Mouse (Mus musculus) MEL (cell line): ENCODE data around the gene Sfxn1. TPM values are rescaled to one million over a fixed set of nuclear protein-coding genes. Genes with fewer than 3 reads are reported as not detected.
A peak's percentile ranks its signal among the peaks of the same experiment; 100 is the strongest.

Experiments
- DNase-seq: peaks from one replicate; pipeline ENCODE4 v3.0.0; 2011; ENCODE audit warnings: low read depth, low spot score
- H3K27ac ChIP-seq: 2 replicates; pipeline ENCODE4 v1.5.1; 2012; ENCODE audit warnings: low read depth, mild to moderate bottlenecking, control low read depth, low read length, moderate library complexity; ENCODE audit not compliant: control insufficient read depth
- H3K27me3 ChIP-seq, 2 experiments: fragments of 150-350 bp in 1 of 2; sonication (generic) in 1 of 2; 2 replicates each; pipeline ENCODE4 v1.6.1; 2012; ENCODE audit warnings: low read length in 2 of 2, mild to moderate bottlenecking in 2 of 2, improper control_type of control experiment in 1 of 2, moderate library complexity in 1 of 2; ENCODE audit not compliant: insufficient read depth in 2 of 2, control insufficient read depth in 1 of 2
- H3K36me3 ChIP-seq, 2 experiments: 2 replicates each; pipeline ENCODE4 v1.6.1; 2012 to 2014; ENCODE audit warnings: low read length in 2 of 2, improper control_type of control experiment in 1 of 2, inconsistent platforms in 1 of 2, mild to moderate bottlenecking in 1 of 2; ENCODE audit not compliant: insufficient read depth in 2 of 2, control insufficient read depth in 1 of 2
- H3K4me1 ChIP-seq, 2 experiments: fragments of 150-350 bp in 1 of 2; sonication (generic) in 1 of 2; 2 replicates each; pipeline ENCODE4 v1.6.1; 2012; ENCODE audit warnings: low read length in 2 of 2, improper control_type of control experiment in 1 of 2, mild to moderate bottlenecking in 1 of 2; ENCODE audit not compliant: insufficient read depth in 2 of 2, control insufficient read depth in 1 of 2
- H3K4me3 ChIP-seq, 2 experiments: fragments of 150-350 bp in 1 of 2; sonication (generic) in 1 of 2; 2 replicates each; pipeline ENCODE4 v1.5.1; 2012; ENCODE audit warnings: low read depth in 2 of 2, low read length in 2 of 2, mild to moderate bottlenecking in 2 of 2, moderate library complexity in 2 of 2, control low read depth in 1 of 2, improper control_type of control experiment in 1 of 2; ENCODE audit not compliant: control insufficient read depth in 1 of 2, insufficient read depth in 1 of 2
- H3K79me2 ChIP-seq: 2 replicates; pipeline ENCODE4 v1.6.1; 2012; ENCODE audit warnings: mild to moderate bottlenecking, low read length, moderate library complexity; ENCODE audit not compliant: control insufficient read depth, poor library complexity, insufficient read depth
- H3K9ac ChIP-seq: 2 replicates; pipeline ENCODE4 v1.6.1; 2012; ENCODE audit warnings: low read depth, mild to moderate bottlenecking, control low read depth, low read length, moderate library complexity; ENCODE audit not compliant: control insufficient read depth, poor library complexity, severe bottlenecking
- H3K9me3 ChIP-seq: fragments of 150-350 bp; sonication (generic); replicated peaks from 2 replicates; pipeline ENCODE4 v1.6.1; 2012; ENCODE audit warnings: mild to moderate bottlenecking, low read length, improper control_type of control experiment, moderate library complexity; ENCODE audit not compliant: insufficient read depth
- BHLHE40 ChIP-seq: IDR thresholded peaks from 2 replicates; pipeline ENCODE4 v1.6.1; 2012; ENCODE audit warnings: low read depth, mild to moderate bottlenecking, inconsistent platforms, low read length, improper control_type of control experiment, borderline replicate concordance
- CHD1 ChIP-seq: IDR thresholded peaks from 2 replicates; pipeline ENCODE4 v1.6.1; 2012; ENCODE audit warnings: low read depth, mild to moderate bottlenecking, inconsistent platforms, low read length, improper control_type of control experiment
- CHD2 ChIP-seq: IDR thresholded peaks from 2 replicates; pipeline ENCODE4 v1.6.1; 2011; ENCODE audit warnings: low read length, improper control_type of control experiment
- CTCF ChIP-seq, 3 experiments: IDR thresholded peaks in 2 of 3; conservative IDR thresholded peaks in 1 of 3; 2 replicates each; pipeline ENCODE4 v1.5.1; 2011 to 2012; ENCODE audit warnings: low read length in 3 of 3, low read depth in 2 of 3, mild to moderate bottlenecking in 2 of 3, improper control_type of control experiment in 1 of 3, inconsistent platforms in 1 of 3, mixed read lengths in 1 of 3, moderate library complexity in 1 of 3; ENCODE audit not compliant: control insufficient read depth in 1 of 3, insufficient read depth in 1 of 3, poor library complexity in 1 of 3, severe bottlenecking in 1 of 3
- GABPA ChIP-seq: IDR thresholded peaks from 2 replicates; pipeline ENCODE4 v1.6.1; 2012; ENCODE audit warnings: low read depth, mild to moderate bottlenecking, inconsistent platforms, low read length, improper control_type of control experiment, moderate library complexity
- GATA1 ChIP-seq: IDR thresholded peaks from 2 replicates; pipeline ENCODE4 v1.6.1; 2011; ENCODE audit warnings: low read depth, low read length, improper control_type of control experiment
- JUND ChIP-seq: IDR thresholded peaks from 2 replicates; pipeline ENCODE4 v1.6.1; 2011; ENCODE audit warnings: low read depth, mild to moderate bottlenecking, improper control_type of control experiment, low read length
- MAFK ChIP-seq: IDR thresholded peaks from 2 replicates; pipeline ENCODE4 v1.6.1; 2011; ENCODE audit warnings: low read depth, mild to moderate bottlenecking, low read length, improper control_type of control experiment, borderline replicate concordance
- MAX ChIP-seq: IDR thresholded peaks from 2 replicates; pipeline ENCODE4 v1.6.1; 2011; ENCODE audit warnings: low read length, improper control_type of control experiment
- MEF2A ChIP-seq: IDR thresholded peaks from 2 replicates; pipeline ENCODE4 v1.6.1; 2014; ENCODE audit warnings: low read depth, mild to moderate bottlenecking, inconsistent platforms, low read length, improper control_type of control experiment; ENCODE audit not compliant: poor library complexity, insufficient replicate concordance, severe bottlenecking; ENCODE audit errors: extremely low read depth
- NRF1 ChIP-seq: IDR thresholded peaks from 2 replicates; pipeline ENCODE4 v1.6.1; 2014; ENCODE audit warnings: low read depth, mild to moderate bottlenecking, inconsistent platforms, low read length, improper control_type of control experiment, moderate library complexity; ENCODE audit not compliant: poor library complexity, insufficient read depth, severe bottlenecking
- POLR2A ChIP-seq, 2 experiments: IDR thresholded peaks; 2 replicates each; pipeline ENCODE4 v1.6.1; 2011 to 2012; ENCODE audit warnings: low read length in 2 of 2, mild to moderate bottlenecking in 2 of 2, control low read depth in 1 of 2, improper control_type of control experiment in 1 of 2, low read depth in 1 of 2, moderate library complexity in 1 of 2; ENCODE audit not compliant: control insufficient read depth in 1 of 2, insufficient read depth in 1 of 2, poor library complexity in 1 of 2
- POLR2AphosphoS5 ChIP-seq: IDR thresholded peaks from 2 replicates; pipeline ENCODE4 v1.6.1; 2012; ENCODE audit warnings: low read depth, borderline replicate concordance, mild to moderate bottlenecking, inconsistent platforms, low read length, moderate library complexity, mixed read lengths
- RAD21 ChIP-seq: IDR thresholded peaks from 2 replicates; pipeline ENCODE4 v1.6.1; 2011; ENCODE audit warnings: mild to moderate bottlenecking, low read depth, low read length, improper control_type of control experiment
- SMC3 ChIP-seq: IDR thresholded peaks from 2 replicates; pipeline ENCODE4 v1.6.1; 2011; ENCODE audit warnings: low read depth, low read length, improper control_type of control experiment
- TAL1 ChIP-seq: IDR thresholded peaks from 2 replicates; pipeline ENCODE4 v1.6.1; 2012; ENCODE audit warnings: mild to moderate bottlenecking, inconsistent platforms, low read length, moderate library complexity, mixed read lengths
- TCF12 ChIP-seq: IDR thresholded peaks from 2 replicates; pipeline ENCODE4 v1.6.1; 2014; ENCODE audit warnings: low read depth, mild to moderate bottlenecking, inconsistent platforms, low read length, improper control_type of control experiment, moderate library complexity
- UBTF ChIP-seq: IDR thresholded peaks from 2 replicates; pipeline ENCODE4 v1.6.1; 2012; ENCODE audit warnings: low read depth, mild to moderate bottlenecking, inconsistent platforms, low read length, improper control_type of control experiment, moderate library complexity, borderline replicate concordance; ENCODE audit not compliant: insufficient read depth
- USF1 ChIP-seq: IDR thresholded peaks from 2 replicates; pipeline ENCODE4 v1.6.1; 2014; ENCODE audit warnings: low read depth, mild to moderate bottlenecking, inconsistent platforms, low read length, improper control_type of control experiment, moderate library complexity
- ZC3H11A ChIP-seq: IDR thresholded peaks from 2 replicates; pipeline ENCODE4 v1.6.1; 2012; ENCODE audit warnings: low read depth, mild to moderate bottlenecking, inconsistent platforms, low read length, improper control_type of control experiment
- ZKSCAN1 ChIP-seq: IDR thresholded peaks from 2 replicates; pipeline ENCODE4 v1.6.1; 2012; ENCODE audit warnings: low read depth, mild to moderate bottlenecking, inconsistent platforms, low read length, improper control_type of control experiment, moderate library complexity
- ZNF384 ChIP-seq: IDR thresholded peaks from 2 replicates; pipeline ENCODE4 v1.6.1; 2012; ENCODE audit warnings: low read depth, mild to moderate bottlenecking, inconsistent platforms, low read length, improper control_type of control experiment
- polyA plus RNA-seq, 2 experiments: library from polyadenylated mRNA; stranded (reverse) in 1 of 2; unstranded in 1 of 2; fragments of >175 nt in 1 of 2; fragments of >200 nt in 1 of 2; gene quantifications; 2 replicates each; pipeline versions ENCODE4 v1.2.1 to v1.2.4; 2012; ENCODE audit warnings: low replicate concordance in 2 of 2, low read depth in 1 of 2; ENCODE audit not compliant: insufficient read length in 2 of 2, insufficient read depth in 1 of 2, missing spikeins in 1 of 2
- total RNA-seq: library from RNA; depleted of rRNA; stranded (reverse); fragments of 300-350 nt; gene quantifications from 2 replicates; pipeline ENCODE4 v1.2.3, GENCODE M21; 2012

The Sfxn1 gene
- total and polyA plus RNA-seq, 3 experiments, result 42.8 to 74.6 TPM; not detected in 1

DNA sequence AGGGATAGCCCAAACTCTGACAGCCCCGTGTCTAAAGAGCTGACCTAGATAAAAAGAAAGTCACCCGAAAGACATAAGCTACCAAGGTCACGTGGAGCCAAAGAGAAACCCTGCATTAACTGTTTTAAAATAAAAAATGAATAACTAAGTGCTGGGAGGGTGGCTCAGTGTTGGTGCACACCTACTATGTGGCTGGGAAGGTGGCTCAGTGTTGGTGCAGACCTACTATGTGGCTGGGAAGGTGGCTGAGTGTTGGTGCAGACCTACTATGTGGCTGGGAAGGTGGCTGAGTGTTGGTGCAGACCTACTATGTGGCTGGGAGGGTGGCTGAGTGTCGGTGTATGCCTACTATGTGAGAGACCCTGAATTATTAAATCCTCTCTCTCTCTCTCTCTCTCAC is 38.0 kb upstream of the Sfxn1 start:
- TF ChIP-seq MEF2A, result no peak
- no peak for TF ChIP-seq CHD2
- TF ChIP-seq ZKSCAN1, result peak; percentile 88
- H3K27ac ChIP-seq, result no peak overlapping the region
- no peak overlapping the region for H3K4me3 ChIP-seq
- H3K9ac ChIP-seq, result no peak overlapping the region
- H3K79me2 ChIP-seq, result no peaks in the 10 kb centered on the region
- peaks cover 0 to 5% of the 10 kb centered on the region in 2 experiments; a peak in 1 of 4 replicates for H3K36me3 ChIP-seq
- no peaks in the 10 kb centered on the region for H3K27me3 ChIP-seq
- peaks cover 0 to 9% of the 10 kb centered on the region in 2 experiments; a peak in 3 of 4 replicates for H3K4me1 ChIP-seq
- H3K9me3 ChIP-seq, result no peaks in the 10 kb centered on the region
- DNase-seq, result no peak

DNA sequence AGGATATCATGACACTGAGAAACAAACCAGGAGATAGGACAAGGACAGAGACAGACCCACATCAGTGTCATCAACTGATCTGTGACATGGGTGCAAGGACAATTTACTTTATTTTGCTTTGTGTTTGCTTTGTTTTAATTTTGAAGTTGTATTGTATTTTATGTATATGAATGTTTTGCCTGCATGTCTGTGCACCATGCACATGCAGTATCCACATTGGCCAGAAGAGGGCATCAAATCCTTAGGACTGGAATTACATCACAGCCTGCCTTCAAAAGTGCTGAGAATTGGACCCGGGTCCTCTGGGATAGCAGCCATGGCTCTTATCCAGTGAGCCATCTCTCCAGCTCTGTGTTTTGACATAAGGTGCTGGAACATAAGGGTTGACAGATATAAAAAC is 36.1 kb upstream of the Sfxn1 start:
- H3K4me1 ChIP-seq, result peaks cover 0 to 9% of the 10 kb centered on the region in 2 experiments; a peak in 3 of 4 replicates
- no peak overlapping the region for H3K9ac ChIP-seq
- no peak overlapping the region for H3K27ac ChIP-seq
- H3K36me3 ChIP-seq, result peaks cover 0 to 5% of the 10 kb centered on the region in 2 experiments; a peak in 1 of 4 replicates
- no peaks in the 10 kb centered on the region for H3K9me3 ChIP-seq
- no peaks in the 10 kb centered on the region for H3K79me2 ChIP-seq
- H3K27me3 ChIP-seq, result peaks cover 0 to 5% of the 10 kb centered on the region in 2 experiments; a peak in 2 of 4 replicates
- TF ChIP-seq UBTF (no peak), RAD21 (peak; percentile 65), ZC3H11A (peak; percentile 48), CTCF (IDR thresholded peaks at IDR 0.05 in 2 of 3, conservative IDR thresholded peaks at IDR 0.05 in 1 of 3; ENCODE audit: control insufficient read depth in 1 of 3, insufficient read depth in 1 of 3, low read depth in 2 of 3, low read length in 3 of 3, poor library complexity in 1 of 3, severe bottlenecking in 1 of 3) (peak; percentile 54 to 73 (median 67)), SMC3 (peak; percentile 58), USF1 (no peak)
- DNase-seq, result peak; percentile 62
- H3K4me3 ChIP-seq, result no peak overlapping the region

DNA sequence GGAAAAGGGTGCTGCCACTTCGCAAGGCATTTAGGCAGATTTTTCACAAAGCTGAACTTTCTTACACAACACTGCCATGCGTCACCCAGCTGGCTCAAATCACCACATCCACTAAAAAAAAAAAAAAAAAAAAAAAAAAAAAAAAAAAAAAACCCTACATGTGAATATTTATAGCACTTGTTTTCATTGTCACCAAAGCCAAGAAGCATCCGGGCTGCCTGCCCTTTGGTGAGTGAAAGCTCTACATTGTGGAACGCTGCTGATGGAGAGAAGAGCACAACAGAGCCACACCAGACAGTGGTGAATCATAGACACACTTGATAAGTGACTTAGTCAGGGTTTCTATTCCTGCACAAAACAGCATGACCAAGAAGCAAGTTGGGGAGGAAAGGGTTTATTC is 33.7 kb upstream of the Sfxn1 start:
- Histone ChIP-seq H3K4me3 (no peak overlapping the region), H3K9ac (no peak overlapping the region), H3K9me3 (no peaks in the 10 kb centered on the region), H3K27me3 (peaks cover 5 to 7% of the 10 kb centered on the region in 2 experiments), H3K27ac (no peak overlapping the region), H3K79me2 (no peaks in the 10 kb centered on the region), H3K4me1 (no peaks in the 10 kb centered on the region), H3K36me3 (no peaks in the 10 kb centered on the region)
- no peak for DNase-seq
- TF ChIP-seq NRF1 (no peak), GATA1 (no peak), MAX (no peak), TCF12 (no peak), CHD1 (no peak), USF1 (no peak), RAD21 (no peak), BHLHE40 (no peak), TAL1 (no peak), GABPA (no peak), POLR2AphosphoS5 (no peak), MEF2A (no peak), POLR2A (IDR thresholded peaks at IDR 0.05; ENCODE audit: control insufficient read depth in 1 of 2, insufficient read depth in 1 of 2, low read depth in 1 of 2, low read length in 2 of 2, poor library complexity in 1 of 2) (no peak), JUND (no peak), MAFK (no peak), ZNF384 (no peak), ZC3H11A (no peak)
